Mouse (Mus musculus): ENCODE data around the gene Lgals1.
"Not testable (repeated sequence)": the region's sequence is repeated elsewhere in the genome, so short reads cannot be mapped to it uniquely, and the experiment has no call there.

Gene Lgals1

DNA sequence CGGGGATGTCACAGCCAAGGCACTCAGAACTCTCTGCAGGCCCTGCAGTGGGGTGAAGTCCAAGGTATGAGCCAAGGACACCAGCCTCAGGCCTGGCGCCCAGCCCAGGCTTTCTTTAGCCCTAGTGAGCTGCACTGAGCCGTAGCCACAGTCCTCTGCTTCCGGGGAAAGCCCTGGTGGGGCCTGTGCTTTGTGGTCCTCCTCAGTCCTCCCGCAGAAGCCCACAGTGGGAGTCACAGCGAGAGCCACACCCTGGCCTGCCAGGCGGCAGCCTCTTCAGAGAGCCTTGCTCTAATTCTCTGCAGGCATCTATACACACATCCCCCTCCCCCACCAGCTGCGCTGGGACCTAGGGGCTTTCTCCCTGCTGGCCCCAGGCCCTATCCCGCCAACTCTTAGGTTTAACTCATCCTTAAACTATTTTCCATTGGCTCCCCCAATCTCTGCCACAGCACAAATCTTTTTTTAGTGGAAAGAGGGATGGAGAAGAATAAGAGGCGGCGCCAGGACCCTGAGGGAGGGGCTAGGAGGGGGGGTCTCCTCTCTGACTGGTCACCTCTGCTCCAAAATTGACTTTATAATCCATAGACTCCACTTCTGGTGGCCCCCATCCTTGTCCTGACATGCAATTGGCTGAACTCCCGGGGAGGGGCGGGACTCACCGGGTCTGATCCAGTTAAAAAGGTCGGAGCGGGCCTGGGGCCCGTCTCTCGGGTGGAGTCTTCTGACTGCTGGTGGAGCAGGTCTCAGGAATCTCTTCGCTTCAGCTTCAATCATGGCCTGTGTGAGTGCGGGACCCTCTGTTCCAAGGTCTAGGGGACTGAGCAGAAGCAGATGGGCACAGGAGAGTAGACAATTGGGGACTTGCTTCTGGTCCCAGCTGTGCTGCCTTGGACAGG lies at the start of gene Lgals1:
Lgals1 (plus strand) TSS at position 705 of the 899 bp plus-strand sequence.
- peak; percentile 94 for DNase-seq

GRCm38 (mm10) chr15:78876991-78877809 lies 49.3 kb upstream of the Lgals1 start, which contains the start of gene Gga1:
TSS of gene Gga1 (plus strand) at chr15:78877190.
- peak; percentile 97 for DNase-seq

- DNase-seq = no peak
These were observed 48.6 kb upstream of the Lgals1 start for GRCm38 (mm10) chr15:78877810-78878390.

- DNase-seq = not testable (repeated sequence)
These were observed 47.6 kb upstream of the Lgals1 start for GRCm38 (mm10) chr15:78878792-78879516.

GRCm38 (mm10) chr15:78880432-78880831 lies 46.1 kb upstream of the Lgals1 start:
- peak; percentile 77 for DNase-seq

- no peak for DNase-seq
These were observed 44.7 kb upstream of the Lgals1 start for GRCm38 (mm10) chr15:78881828-78882227.

DNA sequence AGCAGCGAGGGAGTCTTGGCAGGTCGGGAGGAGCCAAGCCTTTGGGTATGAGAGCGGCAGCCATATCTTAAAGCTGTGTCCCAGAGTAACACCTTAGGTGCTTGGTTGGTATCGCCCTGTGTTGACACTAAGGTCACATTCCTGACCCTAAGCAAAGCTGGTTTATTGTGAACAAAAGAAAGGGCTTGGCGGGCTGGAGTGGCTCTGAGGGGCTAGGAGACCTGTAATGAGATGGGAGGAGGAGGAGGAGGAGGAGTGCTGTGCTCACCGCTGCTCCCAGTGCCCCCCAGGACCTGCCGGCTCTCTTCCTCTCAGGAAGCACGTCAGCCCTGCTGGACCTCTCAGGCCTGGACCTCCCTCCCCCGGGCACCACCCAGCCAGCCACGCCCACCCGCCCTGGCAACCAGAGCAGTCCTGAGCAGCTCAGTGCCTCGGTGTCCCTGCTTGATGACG lies 37.1 kb upstream of the Lgals1 start:
- DNase-seq = no peak

DNA sequence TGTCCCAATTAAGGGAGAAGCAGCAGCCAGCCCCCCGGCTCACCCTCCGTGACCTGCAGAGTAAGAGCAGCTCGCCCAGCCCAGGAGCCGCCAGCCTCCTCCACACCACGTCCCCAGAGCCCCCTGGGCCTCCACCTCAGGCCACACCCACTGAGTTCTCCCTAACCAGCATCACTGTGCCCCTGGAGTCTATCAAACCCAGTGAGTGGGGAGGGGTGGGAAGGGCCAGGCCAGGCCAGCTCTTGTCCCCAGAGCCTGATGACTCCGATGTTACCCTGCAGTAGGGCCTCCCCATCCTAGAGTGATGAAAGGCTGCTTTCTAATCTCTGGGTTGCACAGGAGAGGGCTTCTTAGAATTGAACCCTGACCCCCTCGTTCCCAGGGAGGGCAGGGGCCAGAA lies 34.1 kb upstream of the Lgals1 start:
- DNase-seq = no peak

DNA sequence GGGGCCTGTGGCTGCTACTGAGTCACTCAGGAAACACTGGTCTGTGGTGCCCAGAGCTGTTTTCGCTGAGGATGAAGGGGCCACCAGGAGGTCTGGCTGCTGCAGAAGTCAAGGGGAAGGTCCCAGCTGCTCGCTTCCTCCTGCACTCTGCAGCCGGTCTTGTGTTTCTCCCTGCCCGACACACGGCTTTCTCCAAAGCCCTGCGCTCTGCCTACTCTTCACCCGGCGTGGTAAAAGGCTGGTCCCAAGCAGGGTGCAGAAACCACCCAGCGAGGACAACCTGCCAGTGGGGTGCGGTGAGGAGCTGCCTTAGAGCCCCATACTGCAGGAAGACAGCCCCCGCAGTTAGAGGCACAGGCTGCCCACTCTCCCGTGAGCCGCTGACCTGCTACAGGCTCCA lies 31.8 kb upstream of the Lgals1 start:
- no peak for DNase-seq

DNA sequence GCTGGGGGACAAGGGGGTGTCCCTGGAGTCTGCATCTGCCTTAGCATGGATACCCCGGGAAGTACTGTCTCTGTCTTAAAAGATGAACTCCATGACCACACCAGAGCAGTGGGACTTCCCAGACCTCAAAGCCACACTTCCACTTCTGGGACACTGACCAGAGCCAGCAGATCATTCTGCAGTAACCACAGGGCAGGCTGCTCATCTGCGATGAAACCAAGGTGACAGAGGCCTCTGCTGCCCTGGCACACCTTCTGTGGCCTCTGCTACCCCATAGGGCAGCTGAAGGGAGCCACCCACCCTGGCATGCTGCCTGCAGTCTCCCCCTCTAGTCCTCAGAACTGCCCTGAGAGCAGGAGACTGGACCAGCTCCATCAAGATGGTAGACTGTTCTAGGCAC lies 30.8 kb upstream of the Lgals1 start:
- no peak for DNase-seq

- DNase-seq = no peak
These were observed 30.4 kb upstream of the Lgals1 start for GRCm38 (mm10) chr15:78896149-78896548.

- DNase-seq = no peak
These were observed 29.0 kb upstream of the Lgals1 start for GRCm38 (mm10) chr15:78897488-78897887.

DNA sequence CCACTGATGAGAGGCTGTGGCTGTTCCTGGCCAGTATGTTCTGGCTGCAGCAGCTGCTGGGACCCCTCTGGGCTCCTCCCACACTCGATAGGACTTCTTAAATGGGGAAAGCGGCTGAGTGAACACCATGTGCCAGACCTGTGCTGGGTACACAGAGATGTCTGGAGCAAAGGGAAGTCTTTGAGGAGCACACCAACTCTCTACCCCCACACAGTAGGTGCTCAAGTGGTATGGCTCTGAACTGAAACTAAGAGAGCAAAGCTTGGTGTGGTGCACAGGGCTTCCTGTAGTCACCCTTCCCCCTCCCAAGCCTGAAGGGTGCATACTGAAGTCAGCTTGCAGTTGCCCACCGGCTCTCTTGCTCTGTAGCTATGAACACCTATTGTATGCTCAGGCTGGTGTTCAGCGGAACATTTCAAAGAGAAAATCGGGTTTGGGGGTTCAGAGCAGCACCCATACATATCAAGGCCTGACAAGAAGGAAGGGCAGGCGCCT lies 28.0 kb upstream of the Lgals1 start:
- DNase-seq = no peak

DNA sequence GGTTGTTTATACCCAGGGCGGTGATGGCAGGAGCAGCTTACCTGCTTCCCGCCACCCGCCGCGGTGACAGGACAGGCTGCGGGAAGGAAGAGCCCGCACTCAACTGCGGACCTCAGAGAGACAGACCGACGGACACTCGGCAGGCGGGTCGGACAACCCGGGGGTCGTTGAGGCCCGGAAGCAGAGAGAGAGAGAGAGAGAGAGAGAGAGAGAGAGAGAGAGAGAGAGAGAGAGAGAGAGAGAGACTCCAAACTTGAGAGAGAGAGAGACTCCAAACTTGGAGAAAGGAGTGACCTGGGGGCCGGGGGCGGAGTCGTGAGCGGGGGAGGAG lies 27.2 kb upstream of the Lgals1 start, which contains the start of gene Gm49510:
Gm49510 (plus strand) TSS at position 259 of the 331 bp plus-strand sequence.
- no peak for DNase-seq

- peak; percentile 83 for DNase-seq
These were observed 26.6 kb upstream of the Lgals1 start, which contains the start of gene Sh3bp1 for GRCm38 (mm10) chr15:78899740-78900584. TSS of gene Sh3bp1 (plus strand) at chr15:78899768.

- no peak for DNase-seq
These were observed 25.7 kb upstream of the Lgals1 start for GRCm38 (mm10) chr15:78900585-78901421.

- no peak for DNase-seq
These were observed 25.1 kb upstream of the Lgals1 start for GRCm38 (mm10) chr15:78901422-78901789.

DNA sequence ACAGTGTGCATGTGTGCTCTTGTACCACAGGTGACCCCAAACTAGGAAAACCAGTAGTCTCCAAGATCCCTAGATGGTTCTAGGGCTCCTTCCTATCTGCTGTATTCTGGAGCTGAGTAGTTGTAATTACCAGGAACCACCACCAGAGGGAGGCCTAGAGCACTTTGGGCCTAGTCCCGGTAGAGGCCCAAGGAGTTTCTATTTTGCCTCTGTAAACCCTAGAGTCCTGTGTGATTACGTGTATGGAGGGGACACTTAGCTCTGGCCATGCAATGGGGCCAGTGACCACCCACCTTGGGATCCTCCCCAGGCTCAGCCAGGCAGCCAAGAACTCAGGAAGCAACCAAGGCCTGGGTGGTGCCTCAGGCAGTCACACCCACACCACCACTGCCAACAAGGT lies 23.3 kb upstream of the Lgals1 start:
- DNase-seq = peak; percentile 86

GRCm38 (mm10) chr15:78908399-78908798 lies 18.1 kb upstream of the Lgals1 start:
- DNase-seq = no peak

- no peak for DNase-seq
These were observed 17.5 kb upstream of the Lgals1 start for GRCm38 (mm10) chr15:78908982-78909381.
